Mouse (Mus musculus): ENCODE measurements at regions not wholly inside any gene's neighbourhood (a gene's known extent, or its start where the extent isn't known, plus 50 kb on each side); places are given as distances from the start of the nearest gene placed in this dataset.

DNA sequence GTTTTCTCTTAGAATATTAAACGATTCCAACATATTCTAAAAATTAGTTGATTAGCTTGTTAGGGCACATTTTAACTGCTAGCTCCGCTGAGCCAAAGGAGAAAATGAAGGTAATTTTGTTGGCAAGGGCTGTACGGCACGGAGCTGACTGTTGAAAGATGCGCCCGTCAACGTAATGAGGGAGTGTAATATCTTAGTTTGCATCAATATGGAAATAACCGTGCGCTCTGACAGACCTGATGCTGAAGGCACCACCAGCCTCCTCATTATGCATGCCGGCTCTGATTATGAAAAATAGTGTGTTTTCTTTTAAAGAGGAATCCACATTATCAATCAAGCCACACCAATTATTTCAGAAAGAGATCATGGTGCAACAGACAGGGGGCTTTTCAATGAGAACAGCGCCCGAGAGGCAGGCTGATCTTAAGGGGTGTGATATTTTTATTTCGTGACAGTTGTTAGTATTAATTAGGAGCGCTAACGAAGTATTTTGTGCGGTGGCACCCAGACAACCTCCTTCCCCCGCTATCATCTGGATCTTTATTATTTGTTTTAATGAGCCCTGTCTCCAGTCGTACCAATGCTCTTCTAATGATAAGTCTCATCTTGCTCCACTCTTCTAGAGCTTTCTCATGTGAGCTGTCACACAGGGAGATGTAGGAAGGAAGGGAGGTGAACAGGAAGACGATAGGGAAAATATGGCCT is 99.9 kb upstream of the Ctbp2 start:
- no peak for TF ChIP-seq EP300 (IDR thresholded peaks at IDR 0.05; ENCODE audit: low read depth)
- TF ChIP-seq CTCF (IDR thresholded peaks at IDR 0.05; ENCODE audit: low read depth): no peak
- H3K9ac ChIP-seq (replicated peaks; ENCODE audit: low read depth, low read length): no peak overlapping the region
- WGBS: 82% methylated on average over 19 of the region's 19 CpGs
- no peak overlapping the region for H3K4me3 ChIP-seq (ENCODE audit: low read depth, low read length)
- no peak overlapping the region for H3K27ac ChIP-seq (ENCODE audit: low read depth)
- no peak for ATAC-seq (ENCODE audit: insufficient read depth, low read depth)
- H3K9me3 ChIP-seq (replicated peaks; ENCODE audit: control insufficient read depth, low read length): no peaks in the 10 kb centered on the region
- no peaks in the 10 kb centered on the region for H3K36me3 ChIP-seq (replicated peaks; ENCODE audit: control insufficient read depth, insufficient read depth, low read length)
- H3K4me2 ChIP-seq (ENCODE audit: low read depth, low read length): no peak overlapping the region
- DNase-seq (ENCODE audit: low spot score): no peak
- H3K4me1 ChIP-seq (ENCODE audit: control insufficient read depth, insufficient read depth): no peaks in the 10 kb centered on the region
- no peaks in the 10 kb centered on the region for H3K27me3 ChIP-seq (ENCODE audit: control insufficient read depth, insufficient read depth, low read length)

DNA sequence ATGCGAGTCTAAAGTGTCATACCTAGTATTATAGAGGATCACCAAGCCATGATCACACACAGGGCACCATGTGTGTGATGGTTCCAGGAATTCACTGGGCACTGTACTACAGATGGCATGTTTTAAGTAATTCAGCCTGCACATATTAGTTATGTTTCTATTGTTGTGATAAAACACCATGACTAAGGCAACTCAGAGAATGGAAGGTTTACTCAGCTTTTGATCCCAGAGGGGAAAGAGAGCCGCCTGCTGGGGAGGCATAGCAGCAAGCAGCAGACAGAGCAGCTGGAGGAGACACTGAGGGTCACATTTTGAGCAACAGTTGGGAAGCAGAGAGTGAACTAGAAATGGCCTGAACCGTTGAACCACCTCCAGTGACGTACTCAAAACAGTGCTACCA is 88.2 kb upstream of the Ctbp2 start:
- Histone ChIP-seq H3K27ac (ENCODE audit: low read depth) (no peak overlapping the region), H3K9ac (replicated peaks; ENCODE audit: low read depth, low read length) (no peak overlapping the region), H3K4me1 (ENCODE audit: control insufficient read depth, insufficient read depth) (no peaks in the 10 kb centered on the region), H3K4me3 (ENCODE audit: low read depth, low read length) (no peak overlapping the region), H3K27me3 (ENCODE audit: control insufficient read depth, insufficient read depth, low read length) (no peaks in the 10 kb centered on the region), H3K4me2 (ENCODE audit: low read depth, low read length) (no peak overlapping the region), H3K9me3 (replicated peaks; ENCODE audit: control insufficient read depth, low read length) (no peaks in the 10 kb centered on the region), H3K36me3 (replicated peaks; ENCODE audit: control insufficient read depth, insufficient read depth, low read length) (no peaks in the 10 kb centered on the region)
- 63% methylated on average over 4 of the region's 4 CpGs for WGBS
- ATAC-seq (ENCODE audit: insufficient read depth, low read depth) (no peak), DNase-seq (ENCODE audit: low spot score) (no peak)
- TF ChIP-seq EP300 (IDR thresholded peaks at IDR 0.05; ENCODE audit: low read depth) (no peak), CTCF (IDR thresholded peaks at IDR 0.05; ENCODE audit: low read depth) (peak; percentile 20; the same call in 1 of the 2 replicates)

DNA sequence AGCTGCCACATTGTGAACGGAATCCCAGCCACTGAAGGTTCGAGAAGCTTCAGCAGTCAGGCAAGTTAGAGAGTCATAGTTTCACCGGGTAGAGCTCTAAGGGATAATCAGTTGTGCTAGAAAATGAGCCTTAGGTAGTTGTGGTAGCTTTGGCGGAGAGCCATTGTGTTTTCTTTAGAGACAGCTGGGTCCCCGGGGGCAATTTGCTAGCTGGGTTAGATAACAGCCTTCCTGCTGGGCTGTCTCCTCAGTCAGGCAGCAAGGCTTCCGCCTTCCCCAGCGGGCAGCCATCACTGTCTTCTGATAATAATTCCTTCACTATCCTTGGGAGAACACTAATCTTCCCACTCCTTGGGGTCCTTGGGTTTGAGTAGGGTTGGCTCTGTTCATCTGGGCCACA is 81.5 kb upstream of the Ctbp2 start:
- no peak overlapping the region for H3K27ac ChIP-seq (ENCODE audit: low read depth)
- 0 out of 2 replicates have a peak, but pooled peaks cover 4% of the 10 kb centered on the region for H3K27me3 ChIP-seq (ENCODE audit: control insufficient read depth, insufficient read depth, low read length)
- H3K9me3 ChIP-seq (replicated peaks; ENCODE audit: control insufficient read depth, low read length): no peaks in the 10 kb centered on the region
- WGBS: 4% methylated on average over 7 of the region's 7 CpGs
- H3K4me2 ChIP-seq (ENCODE audit: low read depth, low read length): peak overlapping the region; percentile 26
- no peak for TF ChIP-seq CTCF (IDR thresholded peaks at IDR 0.05; ENCODE audit: low read depth)
- TF ChIP-seq EP300 (IDR thresholded peaks at IDR 0.05; ENCODE audit: low read depth): no peak
- DNase-seq (ENCODE audit: low spot score) (no peak), ATAC-seq (ENCODE audit: insufficient read depth, low read depth) (no peak)
- peaks cover 7% of the 10 kb centered on the region; the same call in 1 of the 2 replicates for H3K4me1 ChIP-seq (ENCODE audit: control insufficient read depth, insufficient read depth)
- H3K9ac ChIP-seq (replicated peaks; ENCODE audit: low read depth, low read length): no peak overlapping the region
- no peak overlapping the region for H3K4me3 ChIP-seq (ENCODE audit: low read depth, low read length)
- no peaks in the 10 kb centered on the region for H3K36me3 ChIP-seq (replicated peaks; ENCODE audit: control insufficient read depth, insufficient read depth, low read length)

DNA sequence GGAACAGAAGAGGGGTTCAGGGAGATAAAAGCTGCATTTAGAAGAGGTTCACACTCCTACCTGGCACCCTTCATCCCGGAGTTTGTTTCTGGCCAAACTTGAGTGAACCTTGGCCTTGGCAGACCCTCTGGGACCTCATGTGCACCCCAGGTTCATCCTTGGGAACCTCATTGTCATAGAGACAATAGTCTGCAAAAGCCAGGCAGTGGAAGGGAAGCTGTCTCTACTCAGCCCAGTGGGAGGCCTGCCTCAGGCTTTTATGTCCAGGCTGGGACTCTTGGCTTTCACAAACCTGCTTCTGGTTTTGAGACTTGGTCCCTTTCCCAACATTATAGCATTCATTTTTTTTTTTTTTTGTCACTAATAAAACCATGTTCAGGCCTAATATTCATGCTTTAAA is 80.3 kb upstream of the Ctbp2 start:
- TF ChIP-seq EP300 (IDR thresholded peaks at IDR 0.05; ENCODE audit: low read depth) (no peak), CTCF (IDR thresholded peaks at IDR 0.05; ENCODE audit: low read depth) (no peak)
- no peak overlapping the region for H3K4me2 ChIP-seq (ENCODE audit: low read depth, low read length)
- WGBS: 58% methylated on average over 1 of the region's 1 CpGs
- H3K4me3 ChIP-seq (ENCODE audit: low read depth, low read length): no peak overlapping the region
- DNase-seq (ENCODE audit: low spot score): no peak
- 0 out of 2 replicates have a peak, but pooled peaks cover 4% of the 10 kb centered on the region for H3K27me3 ChIP-seq (ENCODE audit: control insufficient read depth, insufficient read depth, low read length)
- H3K4me1 ChIP-seq (ENCODE audit: control insufficient read depth, insufficient read depth): peaks cover 7% of the 10 kb centered on the region; the same call in 1 of the 2 replicates
- no peak overlapping the region for H3K9ac ChIP-seq (replicated peaks; ENCODE audit: low read depth, low read length)
- no peaks in the 10 kb centered on the region for H3K36me3 ChIP-seq (replicated peaks; ENCODE audit: control insufficient read depth, insufficient read depth, low read length)
- no peak overlapping the region for H3K27ac ChIP-seq (ENCODE audit: low read depth)
- H3K9me3 ChIP-seq (replicated peaks; ENCODE audit: control insufficient read depth, low read length): no peaks in the 10 kb centered on the region
- no peak for ATAC-seq (ENCODE audit: insufficient read depth, low read depth)

DNA sequence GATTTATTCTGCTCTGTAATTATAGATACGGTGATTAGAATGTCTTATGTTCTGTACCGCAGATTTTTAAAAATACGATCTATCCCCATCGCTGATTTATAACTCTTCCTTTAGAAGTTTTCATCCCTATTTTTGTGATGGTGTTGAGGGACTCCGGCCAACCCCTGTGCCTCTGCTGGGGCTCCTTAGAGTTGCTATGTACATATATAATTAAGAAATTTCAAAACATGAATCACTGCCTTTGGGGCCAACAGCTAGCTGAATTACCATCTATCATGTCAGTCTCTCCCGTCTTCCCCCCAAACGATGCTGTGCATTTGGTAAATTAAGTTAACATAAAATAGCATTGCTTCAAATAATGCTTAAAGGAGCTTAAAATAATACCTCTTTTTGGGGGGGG is 79.8 kb upstream of the Ctbp2 start:
- Histone ChIP-seq H3K4me2 (ENCODE audit: low read depth, low read length) (no peak overlapping the region), H3K4me3 (ENCODE audit: low read depth, low read length) (no peak overlapping the region), H3K9ac (replicated peaks; ENCODE audit: low read depth, low read length) (no peak overlapping the region), H3K27me3 (ENCODE audit: control insufficient read depth, insufficient read depth, low read length) (0 out of 2 replicates have a peak, but pooled peaks cover 4% of the 10 kb centered on the region), H3K27ac (ENCODE audit: low read depth) (no peak overlapping the region), H3K4me1 (ENCODE audit: control insufficient read depth, insufficient read depth) (peaks cover 7% of the 10 kb centered on the region; the same call in 1 of the 2 replicates), H3K9me3 (replicated peaks; ENCODE audit: control insufficient read depth, low read length) (no peaks in the 10 kb centered on the region), H3K36me3 (replicated peaks; ENCODE audit: control insufficient read depth, insufficient read depth, low read length) (no peaks in the 10 kb centered on the region)
- 87% methylated on average over 7 of the region's 7 CpGs for WGBS
- DNase-seq (ENCODE audit: low spot score) (no peak), ATAC-seq (ENCODE audit: insufficient read depth, low read depth) (no peak)
- no peak for TF ChIP-seq EP300 (IDR thresholded peaks at IDR 0.05; ENCODE audit: low read depth)
- TF ChIP-seq CTCF (IDR thresholded peaks at IDR 0.05; ENCODE audit: low read depth): no peak

Data from heart, postnatal 0 days (tissue).